Mouse (Mus musculus) midbrain, embryonic 16.5 days (tissue): Measurements from ENCODE around the gene Nr3c2. TPM values are rescaled to one million over a fixed set of nuclear protein-coding genes. Genes with fewer than 3 reads are reported as not detected.

ENCODE experiments used
- ATAC-seq: fragments of 200-750 bp; cut with Nextera tagmentation; 2 replicates; pipeline ENCODE4 v1.8.0; 2017; ENCODE audit warnings: moderate TSS enrichment
- H3K27ac ChIP-seq: fragments of 300-500 bp; sonication (generic); 2 replicates; pipeline ENCODE4 v1.5.1; 2014; ENCODE audit warnings: mild to moderate bottlenecking, low read length, mixed read lengths
- H3K27me3 ChIP-seq: fragments of 300-500 bp; sonication (generic); 2 replicates; pipeline ENCODE4 v1.6.1; 2014; ENCODE audit warnings: low read depth, low read length, mixed read lengths; ENCODE audit not compliant: control insufficient read depth, insufficient read depth
- H3K36me3 ChIP-seq: fragments of 300-500 bp; sonication (generic); 2 replicates; pipeline ENCODE4 v1.6.1; 2014; ENCODE audit warnings: mild to moderate bottlenecking, low read length, moderate library complexity, mixed read lengths; ENCODE audit not compliant: control insufficient read depth, insufficient read depth
- H3K4me1 ChIP-seq: fragments of 300-500 bp; sonication (generic); 2 replicates; pipeline ENCODE4 v1.6.1; 2014; ENCODE audit warnings: mild to moderate bottlenecking, low read length, mixed read lengths; ENCODE audit not compliant: control insufficient read depth, insufficient read depth
- H3K4me2 ChIP-seq: fragments of 300-500 bp; sonication (generic); 2 replicates; pipeline ENCODE4 v1.6.1; 2014; ENCODE audit warnings: mild to moderate bottlenecking, low read length, mixed read lengths
- H3K4me3 ChIP-seq: fragments of 300-500 bp; sonication (generic); 2 replicates; pipeline ENCODE4 v1.5.1; 2014; ENCODE audit warnings: low read depth, mild to moderate bottlenecking, low read length, moderate library complexity, mixed read lengths
- H3K9ac ChIP-seq: fragments of 300-500 bp; sonication (generic); 2 replicates; pipeline ENCODE4 v1.6.1; 2014; ENCODE audit warnings: low read depth, low read length, mixed read lengths
- H3K9me3 ChIP-seq: fragments of 300-500 bp; sonication (generic); replicated peaks from 2 replicates; pipeline ENCODE4 v1.6.1; 2014; ENCODE audit warnings: mild to moderate bottlenecking, low read length, mixed read lengths; ENCODE audit not compliant: control insufficient read depth, poor library complexity, severe bottlenecking
- WGBS: fragments of 180-500 bp; shearing (Covaris S2); extraction: QIAGEN DNeasy Blood & Tissue Kit; methylation state at CpG from one replicate; pipeline ENCODE4 v1.1.7; 2014; 5-methylcytosine and 5-hydroxymethylcytosine counted together
- polyA plus RNA-seq: library from polyadenylated mRNA; unstranded; fragments of >200 nt; fragmentation: Nextera tagmentation; extraction: Ambion mirVana; gene quantifications from 2 replicates; pipeline ENCODE4 v1.2.1, GENCODE M21; 2015

Gene Nr3c2
- polyA plus RNA-seq, 1 experiment from 2014 or later = 3.0 TPM

- ATAC-seq = no peak
These were observed 222.3 kb downstream of the Nr3c2 start for GRCm38 (mm10) chr8:77121571-77121890.

DNA sequence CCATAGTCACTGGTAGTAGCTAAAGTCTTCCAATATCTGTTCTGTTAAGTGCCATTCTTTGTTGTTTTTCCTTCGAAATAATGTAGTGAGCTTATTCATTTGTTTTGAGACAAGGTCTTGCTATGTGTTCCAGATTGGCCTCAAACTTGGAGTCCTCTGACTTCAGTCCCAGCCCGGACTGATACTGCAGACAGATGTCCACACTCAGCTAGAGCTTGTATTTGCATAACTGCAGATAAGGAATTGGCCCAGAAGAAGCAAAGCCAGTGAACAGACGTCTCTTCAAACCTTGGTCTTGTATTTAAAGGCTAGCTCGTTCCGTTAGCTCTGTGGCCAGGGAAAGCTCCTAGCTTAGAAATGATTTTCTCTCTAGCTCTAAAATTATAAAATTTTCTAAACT lies 223.1 kb downstream of the Nr3c2 start:
- Histone ChIP-seq H3K9ac (no peak overlapping the region), H3K4me2 (no peak overlapping the region), H3K4me3 (no peak overlapping the region), H3K9me3 (no peaks in the 10 kb centered on the region), H3K27me3 (no peaks in the 10 kb centered on the region), H3K27ac (no peak overlapping the region), H3K4me1 (no peaks in the 10 kb centered on the region), H3K36me3 (no peaks in the 10 kb centered on the region)
- 84% methylated on average over 5 of the region's 5 CpGs for WGBS
- ATAC-seq = no peak

More at GRCm38 (mm10) chr8:77121571-77121890, 222.3 kb downstream of the Nr3c2 start:
- H3K36me3 ChIP-seq = no peaks in the 10 kb centered on the region
- H3K4me1 ChIP-seq = no peaks in the 10 kb centered on the region
- no peak overlapping the region for H3K9ac ChIP-seq
- H3K27ac ChIP-seq = no peak overlapping the region
- H3K27me3 ChIP-seq = no peaks in the 10 kb centered on the region
- no peaks in the 10 kb centered on the region for H3K9me3 ChIP-seq
- WGBS = 43% methylated on average over 1 of the region's 1 CpGs
- H3K4me3 ChIP-seq = no peak overlapping the region
- H3K4me2 ChIP-seq = no peak overlapping the region

DNA sequence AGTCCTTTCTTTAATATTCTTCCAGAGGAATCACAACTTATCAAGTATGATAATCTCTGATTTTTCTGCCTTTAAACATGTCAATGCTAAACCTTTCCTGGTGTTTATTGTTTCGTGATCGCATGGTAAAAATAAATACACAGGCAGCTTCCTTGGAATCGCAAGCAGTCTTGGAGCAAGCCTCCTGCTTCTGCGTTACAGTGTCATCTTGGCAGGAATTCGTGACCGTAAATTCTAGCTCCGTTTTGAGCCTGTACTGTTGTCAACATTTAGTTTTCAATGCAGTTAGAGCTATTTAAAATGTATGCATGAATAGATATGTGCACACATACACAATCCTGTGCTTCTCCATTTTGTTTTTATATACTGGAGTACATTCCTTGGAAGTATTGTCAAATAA lies 226.5 kb downstream of the Nr3c2 start:
- WGBS = 94% methylated on average over 7 of the region's 7 CpGs
- Histone ChIP-seq H3K36me3 (no peaks in the 10 kb centered on the region), H3K9me3 (no peaks in the 10 kb centered on the region), H3K27ac (no peak overlapping the region), H3K4me2 (no peak overlapping the region), H3K4me1 (no peaks in the 10 kb centered on the region), H3K4me3 (no peak overlapping the region), H3K27me3 (no peaks in the 10 kb centered on the region), H3K9ac (no peak overlapping the region)
- no peak for ATAC-seq

- Histone ChIP-seq H3K4me2 (no peak overlapping the region), H3K4me3 (no peak overlapping the region), H3K9me3 (no peaks in the 10 kb centered on the region), H3K4me1 (no peaks in the 10 kb centered on the region), H3K9ac (no peak overlapping the region), H3K27ac (no peak overlapping the region), H3K36me3 (no peaks in the 10 kb centered on the region), H3K27me3 (no peaks in the 10 kb centered on the region)
- WGBS = 92% methylated on average over 4 of the region's 4 CpGs
- ATAC-seq = no peak
These were observed 228.8 kb downstream of the Nr3c2 start for GRCm38 (mm10) chr8:77128006-77128405.

- Histone ChIP-seq H3K4me3 (no peak overlapping the region), H3K27ac (no peak overlapping the region), H3K4me1 (no peaks in the 10 kb centered on the region), H3K4me2 (peak overlapping the region; percentile 12; the same call in 1 of the 2 replicates), H3K9ac (no peak overlapping the region), H3K27me3 (no peaks in the 10 kb centered on the region), H3K9me3 (peaks cover 5% of the 10 kb centered on the region), H3K36me3 (no peaks in the 10 kb centered on the region)
- WGBS = 29% methylated on average over 11 of the region's 11 CpGs
- ATAC-seq = no peak
These were observed 233.8 kb downstream of the Nr3c2 start for GRCm38 (mm10) chr8:77132903-77133637.

DNA sequence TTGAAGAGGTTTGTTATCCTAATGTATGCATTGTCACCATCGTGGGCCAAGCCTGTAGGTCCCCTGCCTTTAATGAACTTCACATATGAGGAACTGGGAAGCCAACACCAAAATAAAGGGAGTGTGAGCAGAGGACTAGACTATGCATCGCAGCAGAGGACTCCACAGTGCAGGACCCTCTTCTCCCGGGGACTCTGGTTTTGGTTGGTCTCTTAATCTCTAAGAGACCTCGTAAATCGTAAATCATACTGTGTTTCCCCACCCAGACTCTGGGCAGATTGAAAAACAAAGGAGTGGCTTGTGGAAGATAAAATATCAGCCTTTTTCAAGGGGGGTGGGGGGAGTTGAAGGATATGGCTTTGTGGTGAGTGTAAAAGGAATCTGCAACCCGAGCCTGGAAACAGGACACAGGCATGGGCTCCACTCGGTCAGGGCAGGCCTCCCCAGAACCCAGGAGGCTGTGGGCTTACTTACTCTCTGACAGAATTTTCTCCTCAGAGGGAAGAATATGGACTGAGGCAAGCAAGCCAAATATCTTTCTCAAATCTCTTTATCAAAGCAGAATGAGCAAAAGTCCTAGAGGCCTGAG lies 234.6 kb downstream of the Nr3c2 start:
- no peak overlapping the region for H3K9ac ChIP-seq
- ATAC-seq = no peak
- 77% methylated on average over 7 of the region's 7 CpGs for WGBS
- no peak overlapping the region for H3K27ac ChIP-seq
- no peak overlapping the region for H3K4me2 ChIP-seq
- H3K9me3 ChIP-seq = peaks cover 5% of the 10 kb centered on the region
- no peaks in the 10 kb centered on the region for H3K4me1 ChIP-seq
- no peaks in the 10 kb centered on the region for H3K36me3 ChIP-seq
- no peak overlapping the region for H3K4me3 ChIP-seq
- no peaks in the 10 kb centered on the region for H3K27me3 ChIP-seq

- Histone ChIP-seq H3K4me1 (no peaks in the 10 kb centered on the region), H3K9me3 (no peaks in the 10 kb centered on the region), H3K4me3 (no peak overlapping the region), H3K27me3 (no peaks in the 10 kb centered on the region), H3K36me3 (no peaks in the 10 kb centered on the region), H3K27ac (no peak overlapping the region), H3K4me2 (no peak overlapping the region), H3K9ac (no peak overlapping the region)
- WGBS = 92% methylated on average over 3 of the region's 3 CpGs
- ATAC-seq = no peak
These were observed 246.0 kb downstream of the Nr3c2 start for GRCm38 (mm10) chr8:77145285-77145684.

DNA sequence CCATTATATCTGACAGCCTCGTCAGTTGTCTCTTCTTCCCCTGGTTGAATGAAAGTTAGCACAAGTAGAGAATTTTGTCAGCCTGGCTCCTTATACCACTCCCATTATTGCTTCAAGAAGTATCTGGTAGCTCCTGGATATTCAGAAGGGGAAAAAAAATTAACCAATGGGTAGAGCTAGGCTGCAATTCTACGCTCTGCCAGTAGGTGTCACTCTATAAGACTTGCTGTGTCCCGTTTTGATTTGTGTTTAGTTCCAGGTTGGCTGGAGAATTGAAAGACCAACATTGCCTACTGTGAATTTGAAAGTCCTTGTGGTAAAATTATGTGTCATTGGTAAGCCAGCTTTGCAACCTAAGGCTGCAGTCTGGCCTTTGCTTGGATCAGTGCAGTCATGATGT lies 255.3 kb downstream of the Nr3c2 start:
- no peak for ATAC-seq
- Histone ChIP-seq H3K27me3 (no peaks in the 10 kb centered on the region), H3K36me3 (no peaks in the 10 kb centered on the region), H3K9me3 (no peaks in the 10 kb centered on the region), H3K9ac (no peak overlapping the region), H3K27ac (no peak overlapping the region), H3K4me2 (no peak overlapping the region), H3K4me1 (no peaks in the 10 kb centered on the region), H3K4me3 (no peak overlapping the region)
- 51% methylated on average over 3 of the region's 3 CpGs for WGBS

GRCm38 (mm10) chr8:77169320-77169719 lies 270.1 kb downstream of the Nr3c2 start:
- no peak overlapping the region for H3K4me2 ChIP-seq
- no peaks in the 10 kb centered on the region for H3K27me3 ChIP-seq
- H3K27ac ChIP-seq = no peak overlapping the region
- no peak for ATAC-seq
- no peaks in the 10 kb centered on the region for H3K4me1 ChIP-seq
- WGBS = 93% methylated on average over 6 of the region's 6 CpGs
- no peaks in the 10 kb centered on the region for H3K36me3 ChIP-seq
- no peak overlapping the region for H3K9ac ChIP-seq
- no peak overlapping the region for H3K4me3 ChIP-seq
- no peaks in the 10 kb centered on the region for H3K9me3 ChIP-seq
